Mouse (Mus musculus) stomach, postnatal 0 days (tissue): ENCODE measurements around the gene Gadd45gip1. TPM values are rescaled to one million over a fixed set of nuclear protein-coding genes. Genes with fewer than 3 reads are reported as not detected.

Experiments
- ATAC-seq: fragments of 200-750 bp; cut with Nextera tagmentation; 2 replicates; pipeline ENCODE4 v1.8.0; 2017; ENCODE audit not compliant: low FRiP score, low TSS enrichment
- DNase-seq: peaks from one replicate; pipeline ENCODE4 v3.0.0-alpha.2; 2016; ENCODE audit warnings: low spot score
- H3K27ac ChIP-seq: fragments of 300-500 bp; sonication (generic); replicated peaks from 2 replicates; pipeline ENCODE4 v1.5.1; 2014; ENCODE audit warnings: mild to moderate bottlenecking, control low read depth
- H3K27me3 ChIP-seq: fragments of 300-500 bp; sonication (generic); 2 replicates; pipeline ENCODE4 v1.6.1; 2014; ENCODE audit warnings: low read length; ENCODE audit not compliant: control insufficient read depth, insufficient read depth
- H3K36me3 ChIP-seq: fragments of 300-500 bp; sonication (generic); 2 replicates; pipeline ENCODE4 v1.6.1; 2014; ENCODE audit warnings: low read length, mixed read lengths; ENCODE audit not compliant: control insufficient read depth, insufficient read depth
- H3K4me1 ChIP-seq: fragments of 300-500 bp; sonication (generic); replicated peaks from 2 replicates; pipeline ENCODE4 v1.6.1; 2014; ENCODE audit warnings: antibody characterized with exemption; ENCODE audit not compliant: control insufficient read depth, insufficient read depth
- H3K4me2 ChIP-seq: fragments of 300-500 bp; sonication (generic); replicated peaks from 2 replicates; pipeline ENCODE4 v1.6.1; 2014; ENCODE audit warnings: low read depth, mild to moderate bottlenecking, control low read depth, moderate library complexity
- H3K4me3 ChIP-seq: fragments of 300-500 bp; sonication (generic); 2 replicates; pipeline ENCODE4 v1.5.1; 2014; ENCODE audit warnings: low read depth, low read length, control low read depth
- H3K9ac ChIP-seq: fragments of 300-500 bp; sonication (generic); 2 replicates; pipeline ENCODE4 v1.6.1; 2014; ENCODE audit warnings: mild to moderate bottlenecking, low read length, control low read depth, mixed read lengths
- H3K9me3 ChIP-seq: fragments of 300-500 bp; sonication (generic); 2 replicates; pipeline ENCODE4 v1.6.1; 2016; ENCODE audit warnings: low read length; ENCODE audit not compliant: control insufficient read depth
- CTCF ChIP-seq: IDR thresholded peaks from 2 replicates; pipeline ENCODE4 v1.5.1; 2016; ENCODE audit warnings: antibody characterized with exemption, low read depth, mild to moderate bottlenecking, moderate library complexity
- EP300 ChIP-seq: optimal IDR thresholded peaks from 2 replicates; pipeline ENCODE3; 2016; ENCODE audit warnings: antibody characterized with exemption
- WGBS: fragments of 180-500 bp; shearing (Covaris S2); extraction: QIAGEN DNeasy Blood & Tissue Kit; methylation state at CpG from one replicate; pipeline ENCODE4 v1.1.7; 2014; 5-methylcytosine and 5-hydroxymethylcytosine counted together
- microRNA-seq: library from miRNA; unstranded; fragments of <30 nt; microRNA quantifications from one replicate; pipeline ENCODE4, GENCODE M21; 2016
- polyA plus RNA-seq: library from polyadenylated mRNA; unstranded; fragments of >200 nt; fragmentation: Nextera tagmentation; extraction: Ambion mirVana; gene quantifications from 2 replicates; pipeline ENCODE4 v1.2.1, GENCODE M21; 2015

Gadd45gip1 gene
- polyA plus RNA-seq, 1 experiment from 2014 or later = 38.5 TPM

DNA sequence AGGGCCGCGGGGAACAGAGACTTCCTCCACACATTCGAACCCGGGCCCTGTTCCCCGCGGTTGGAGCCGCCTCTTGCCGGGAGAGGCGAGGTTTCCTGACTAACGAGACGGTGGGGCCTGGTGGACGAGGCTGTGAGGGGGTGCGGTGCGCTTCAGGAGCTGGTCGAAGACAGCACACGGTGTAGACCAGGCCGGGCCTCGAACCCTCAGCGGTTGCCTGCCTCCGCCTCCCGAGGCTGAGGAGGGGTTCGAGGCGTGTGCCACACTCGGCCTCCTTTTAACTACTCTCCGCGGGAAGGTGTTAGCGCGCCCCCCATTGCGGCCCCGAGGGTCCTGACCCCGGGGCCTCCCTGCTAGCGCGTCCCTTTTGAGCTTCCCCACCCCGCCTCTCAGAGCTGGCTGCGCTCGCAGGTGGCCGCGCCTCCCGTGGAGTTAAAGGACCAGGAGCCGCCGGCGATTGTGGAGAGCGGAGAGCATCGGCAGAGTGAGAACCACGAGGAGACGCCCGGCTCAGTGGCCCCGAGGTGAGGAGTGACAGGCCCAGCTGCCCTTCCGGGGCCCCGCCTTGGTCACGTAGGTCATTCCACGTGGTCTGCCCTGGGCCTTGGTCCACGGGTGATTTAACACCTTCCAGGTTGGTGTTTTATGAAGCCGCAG is 41.1 kb downstream of the Gadd45gip1 start:
- H3K4me1 ChIP-seq = peaks cover 5% of the 10 kb centered on the region
- H3K27me3 ChIP-seq = no peaks in the 10 kb centered on the region
- peak overlapping the region; percentile 99 for H3K4me2 ChIP-seq
- peak overlapping the region; percentile 46 for H3K4me3 ChIP-seq
- H3K9me3 ChIP-seq = no peaks in the 10 kb centered on the region
- 2% methylated on average over 45 of the region's 54 CpGs for WGBS
- H3K27ac ChIP-seq = no peak overlapping the region; the same call in 1 of the 2 replicates
- TF ChIP-seq EP300 (no peak), CTCF (no peak)
- peak overlapping the region; percentile 64 for H3K9ac ChIP-seq
- DNase-seq = peak; percentile 70
- peaks cover 18% of the 10 kb centered on the region for H3K36me3 ChIP-seq
- peak; percentile 69 for ATAC-seq

DNA sequence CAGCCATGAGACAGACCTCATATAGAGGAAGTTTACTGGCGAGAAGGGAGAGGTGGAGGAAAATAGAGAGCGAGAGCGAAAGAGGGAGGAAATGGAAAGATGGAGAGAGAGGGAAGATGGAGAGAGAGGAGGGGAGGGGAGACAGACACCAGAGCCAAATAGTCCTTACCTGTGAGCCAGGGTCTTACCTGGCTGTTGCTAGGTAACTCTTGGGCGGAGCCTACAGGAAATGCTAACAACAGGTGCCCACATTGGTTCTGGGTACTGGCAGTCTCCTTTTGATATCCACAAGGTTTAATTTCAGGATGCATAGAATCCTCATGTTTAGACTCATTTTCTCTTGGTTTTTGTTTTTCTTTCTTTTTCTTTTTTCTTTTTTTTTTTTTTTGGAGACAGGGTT is 41.7 kb downstream of the Gadd45gip1 start:
- H3K27me3 ChIP-seq = no peaks in the 10 kb centered on the region
- H3K4me2 ChIP-seq = peak overlapping the region; percentile 99
- DNase-seq = no peak
- no peak overlapping the region for H3K9ac ChIP-seq
- H3K4me1 ChIP-seq = peaks cover 5% of the 10 kb centered on the region
- no peak for ATAC-seq
- H3K36me3 ChIP-seq = peaks cover 12% of the 10 kb centered on the region
- 68% methylated on average over 4 of the region's 4 CpGs for WGBS
- peak overlapping the region; percentile 46; the same call in 1 of the 2 replicates for H3K4me3 ChIP-seq
- H3K27ac ChIP-seq = no peak overlapping the region
- no peaks in the 10 kb centered on the region for H3K9me3 ChIP-seq
- TF ChIP-seq EP300 (no peak), CTCF (no peak)

DNA sequence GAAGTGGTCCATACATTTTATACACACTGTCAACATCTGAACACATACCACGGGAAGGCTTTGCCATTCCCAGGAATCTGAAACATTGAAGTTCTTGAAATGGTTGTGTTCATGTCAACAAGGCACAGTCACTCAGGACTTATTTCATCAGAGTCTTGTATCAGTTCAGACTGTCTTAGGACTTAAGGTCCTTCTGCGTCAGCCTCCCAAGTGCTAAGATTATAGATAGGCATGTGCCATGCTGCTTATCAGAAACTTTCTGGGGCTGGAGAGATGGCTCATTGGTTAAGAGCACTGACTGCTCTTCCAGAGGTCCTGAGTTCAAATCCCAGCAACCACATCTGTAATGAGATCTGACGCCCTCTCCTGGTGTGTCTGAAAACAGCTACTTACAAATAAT is 43.0 kb downstream of the Gadd45gip1 start:
- ATAC-seq (no peak), DNase-seq (no peak)
- Histone ChIP-seq H3K27me3 (no peaks in the 10 kb centered on the region), H3K9me3 (no peaks in the 10 kb centered on the region), H3K4me1 (peaks cover 5% of the 10 kb centered on the region), H3K36me3 (peaks cover 2% of the 10 kb centered on the region; the same call in 1 of the 2 replicates), H3K27ac (no peak overlapping the region), H3K4me2 (no peak overlapping the region), H3K9ac (no peak overlapping the region), H3K4me3 (no peak overlapping the region)
- WGBS = 90% methylated on average over 3 of the region's 3 CpGs
- no peak for TF ChIP-seq EP300
- TF ChIP-seq CTCF = no peak

DNA sequence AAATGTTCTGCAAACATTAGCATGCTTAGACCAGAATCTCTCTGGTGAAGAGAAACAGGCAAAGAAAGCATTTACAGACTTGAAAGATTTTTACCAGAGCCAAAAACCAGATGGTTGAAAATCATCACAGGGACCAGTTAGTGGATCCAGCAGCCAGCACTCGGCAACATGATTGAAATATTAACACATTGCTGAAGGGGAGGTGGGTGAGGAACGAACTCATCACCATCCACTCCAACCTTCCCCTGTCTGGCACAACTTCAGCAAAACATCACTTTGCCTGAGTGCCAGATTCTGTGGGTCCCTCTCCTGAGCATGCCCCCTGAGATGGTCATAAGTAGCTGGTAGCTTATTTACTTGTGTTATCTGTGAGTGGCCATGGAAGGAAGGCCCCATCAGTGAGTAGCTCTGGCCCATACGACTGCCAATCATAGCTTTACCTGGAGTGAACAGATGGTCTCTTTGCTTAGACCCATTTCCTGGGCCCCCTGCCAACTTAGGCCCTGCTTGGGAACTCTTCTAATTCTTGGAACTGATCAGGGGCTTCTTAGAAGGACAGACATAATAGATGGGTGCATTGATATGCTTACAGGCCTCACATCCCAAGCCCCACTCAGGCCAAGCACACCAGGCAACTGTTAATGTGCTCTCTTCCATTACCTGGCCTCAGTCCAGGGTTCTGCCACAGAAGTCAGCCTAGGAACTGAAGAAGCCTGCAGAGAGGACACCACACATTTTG is 46.1 kb downstream of the Gadd45gip1 start:
- TF ChIP-seq EP300 = no peak
- TF ChIP-seq CTCF = no peak
- H3K4me2 ChIP-seq = no peak overlapping the region
- no peaks in the 10 kb centered on the region for H3K9me3 ChIP-seq
- ATAC-seq (no peak), DNase-seq (no peak)
- 61% methylated on average over 3 of the region's 3 CpGs for WGBS
- no peaks in the 10 kb centered on the region for H3K27me3 ChIP-seq
- no peak overlapping the region for H3K9ac ChIP-seq
- H3K27ac ChIP-seq = no peak overlapping the region
- peaks cover under 1% of the 10 kb centered on the region for H3K4me1 ChIP-seq
- H3K36me3 ChIP-seq = no peaks in the 10 kb centered on the region
- no peak overlapping the region for H3K4me3 ChIP-seq

DNA sequence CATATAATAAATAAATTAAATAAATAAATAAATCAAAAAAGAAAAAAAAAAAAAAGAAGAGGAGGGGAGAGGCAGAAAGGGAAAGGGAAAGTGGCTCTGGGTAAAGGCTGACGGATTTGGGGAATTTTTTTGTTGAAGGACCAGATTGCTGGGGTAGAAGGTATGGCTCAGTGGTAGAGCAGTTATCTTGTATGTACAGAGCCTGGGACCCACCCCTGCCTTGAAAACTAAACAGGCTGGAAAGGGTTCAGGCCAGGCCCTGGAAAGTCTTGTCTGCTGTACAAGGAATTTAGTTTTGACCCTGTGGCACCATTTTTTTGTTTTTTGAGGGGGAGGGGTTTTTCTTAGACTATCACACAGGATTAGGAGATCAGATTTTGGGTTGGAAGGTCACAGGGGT is 47.6 kb downstream of the Gadd45gip1 start:
- no peak overlapping the region for H3K9ac ChIP-seq
- WGBS = 76% methylated on average over 1 of the region's 1 CpGs
- H3K4me2 ChIP-seq = no peak overlapping the region
- no peak overlapping the region for H3K27ac ChIP-seq
- H3K27me3 ChIP-seq = no peaks in the 10 kb centered on the region
- ATAC-seq (no peak), DNase-seq (no peak)
- H3K4me1 ChIP-seq = no peaks in the 10 kb centered on the region
- no peaks in the 10 kb centered on the region for H3K36me3 ChIP-seq
- H3K4me3 ChIP-seq = no peak overlapping the region
- no peaks in the 10 kb centered on the region for H3K9me3 ChIP-seq
- TF ChIP-seq EP300 = no peak
- no peak for TF ChIP-seq CTCF

DNA sequence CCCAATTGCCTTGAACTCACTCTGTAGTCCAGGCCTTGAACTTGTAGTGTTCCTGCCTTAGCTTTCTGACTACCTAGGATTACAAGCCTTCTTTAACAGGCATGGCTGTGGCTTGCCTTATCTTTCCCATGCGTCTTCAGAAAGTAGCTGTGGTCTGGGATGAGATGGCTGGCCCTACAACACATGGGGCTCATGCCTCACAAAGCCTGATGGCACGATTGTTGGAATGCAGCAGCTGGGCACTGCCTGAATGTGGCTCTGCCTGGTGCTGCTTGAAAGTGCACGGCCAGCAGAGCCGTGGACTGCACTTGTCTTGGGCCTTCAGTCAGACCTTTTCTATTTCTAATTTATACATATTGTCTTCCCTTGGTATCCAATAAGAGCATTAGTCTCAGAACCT is 53.4 kb downstream of the Gadd45gip1 start:
- no peak for DNase-seq
- H3K4me1 ChIP-seq = no peaks in the 10 kb centered on the region
- no peak for TF ChIP-seq EP300
- no peak for TF ChIP-seq CTCF
- WGBS = 88% methylated on average over 4 of the region's 4 CpGs
- no peaks in the 10 kb centered on the region for H3K27me3 ChIP-seq
- no peak for ATAC-seq
- no peaks in the 10 kb centered on the region for H3K9me3 ChIP-seq
- H3K27ac ChIP-seq = no peak overlapping the region
- no peak overlapping the region for H3K9ac ChIP-seq
- no peak overlapping the region for H3K4me3 ChIP-seq
- no peak overlapping the region for H3K4me2 ChIP-seq
- peaks cover 7% of the 10 kb centered on the region; the same call in 1 of the 2 replicates for H3K36me3 ChIP-seq

Small RNAs within 50 kb of the gene (microRNA-seq; reads per million reads assigned to microRNA genes)
- 2.3 reads per million for gene Mir7069

Other genes starting within 250 kb of the Gadd45gip1 start
- gene Ier2, start 168.7 kb upstream of the Gadd45gip1 start, polyA plus RNA-seq = 82.8 and 86.6 TPM in 2 replicates
- 45.1 and 49.9 TPM in 2 replicates for gene Trmt1, start 145.2 kb upstream of the Gadd45gip1 start, polyA plus RNA-seq
- gene Nacc1, start 143.7 kb upstream of the Gadd45gip1 start, polyA plus RNA-seq = 6.8 and 8.3 TPM in 2 replicates
- 4.0 and 4.3 TPM in 2 replicates for gene Lyl1, start 130.1 kb upstream of the Gadd45gip1 start, polyA plus RNA-seq
- gene G430095P16Rik, start 108.5 kb upstream of the Gadd45gip1 start, polyA plus RNA-seq = 1.7 and 2.0 TPM in 2 replicates
- gene Nfix, start 31.2 kb upstream of the Gadd45gip1 start, polyA plus RNA-seq = 36.5 and 36.6 TPM in 2 replicates
- gene Dand5, start 8.7 kb upstream of the Gadd45gip1 start, polyA plus RNA-seq = 3.3 TPM in 2 replicates
- gene Rad23a, start 9.1 kb downstream of the Gadd45gip1 start, polyA plus RNA-seq = 69.8 and 70.6 TPM in 2 replicates
- 522 and 537 TPM in 2 replicates for gene Calr, start 15.4 kb downstream of the Gadd45gip1 start, polyA plus RNA-seq
- 43.3 and 44.3 TPM in 2 replicates for gene Farsa, start 25.5 kb downstream of the Gadd45gip1 start, polyA plus RNA-seq
- gene Syce2, start 40.6 kb downstream of the Gadd45gip1 start, polyA plus RNA-seq = 25.0 and 27.3 TPM in 2 replicates
- gene Gcdh, start 62.4 kb downstream of the Gadd45gip1 start, polyA plus RNA-seq = 18.5 and 21.1 TPM in 2 replicates
- 0.51 and 0.82 TPM in 2 replicates for gene Klf1, start 70.4 kb downstream of the Gadd45gip1 start, polyA plus RNA-seq
- 15.9 and 17.4 TPM in 2 replicates for gene Dnase2a, start 77.0 kb downstream of the Gadd45gip1 start, polyA plus RNA-seq
- 0.87 and 1.1 TPM in 2 replicates for gene Mast1, start 105.8 kb downstream of the Gadd45gip1 start, polyA plus RNA-seq
- 0.05 and 0.13 TPM in 2 replicates for gene Rtbdn, start 115.5 kb downstream of the Gadd45gip1 start, polyA plus RNA-seq
- gene Gm49661, start 137.9 kb downstream of the Gadd45gip1 start, polyA plus RNA-seq = not detected in 2 replicates
- 370 and 376 TPM in 2 replicates for gene Prdx2, start 138.1 kb downstream of the Gadd45gip1 start, polyA plus RNA-seq
- 79.4 and 80.1 TPM in 2 replicates for gene Rnaseh2a, start 138.2 kb downstream of the Gadd45gip1 start, polyA plus RNA-seq
- 88.5 and 95.9 TPM in 2 replicates for gene Junb, start 147.2 kb downstream of the Gadd45gip1 start, polyA plus RNA-seq
- gene Hook2, start 159.1 kb downstream of the Gadd45gip1 start, polyA plus RNA-seq = 28.8 and 30.9 TPM in 2 replicates
- 0.06 and 0.16 TPM in 2 replicates for gene Best2, start 183.0 kb downstream of the Gadd45gip1 start, polyA plus RNA-seq
- gene Asna1, start 193.8 kb downstream of the Gadd45gip1 start, polyA plus RNA-seq = 68.0 and 71.8 TPM in 2 replicates
- 94.4 and 95.1 TPM in 2 replicates for gene Trir, start 195.3 kb downstream of the Gadd45gip1 start, polyA plus RNA-seq
- gene Tnpo2, start 205.4 kb downstream of the Gadd45gip1 start, polyA plus RNA-seq = 12.5 and 15.4 TPM in 2 replicates
- 25.7 and 28.4 TPM in 2 replicates for gene Fbxw9, start 228.5 kb downstream of the Gadd45gip1 start, polyA plus RNA-seq
- not detected in 2 replicates for gene Gm5741, start 236.5 kb downstream of the Gadd45gip1 start, polyA plus RNA-seq
- 40.2 and 42.2 TPM in 2 replicates for gene Dhps, start 240.2 kb downstream of the Gadd45gip1 start, polyA plus RNA-seq
- 114 and 117 TPM in 2 replicates for gene Wdr83os, start 249.2 kb downstream of the Gadd45gip1 start, polyA plus RNA-seq
- gene Wdr83, start 249.8 kb downstream of the Gadd45gip1 start, polyA plus RNA-seq = 22.3 and 23.6 TPM in 2 replicates